Mouse (Mus musculus) mesoderm, embryonic 11.5 days (tissue): Measurements from ENCODE around the gene Usp47.
A peak's percentile ranks its signal among the peaks of the same experiment; 100 is the strongest.

ENCODE experiments used
- DNase-seq: peaks from one replicate; pipeline ENCODE4 v3.0.0-alpha.2; 2012; ENCODE audit warnings: low read depth, low spot score

Gene Usp47

DNA sequence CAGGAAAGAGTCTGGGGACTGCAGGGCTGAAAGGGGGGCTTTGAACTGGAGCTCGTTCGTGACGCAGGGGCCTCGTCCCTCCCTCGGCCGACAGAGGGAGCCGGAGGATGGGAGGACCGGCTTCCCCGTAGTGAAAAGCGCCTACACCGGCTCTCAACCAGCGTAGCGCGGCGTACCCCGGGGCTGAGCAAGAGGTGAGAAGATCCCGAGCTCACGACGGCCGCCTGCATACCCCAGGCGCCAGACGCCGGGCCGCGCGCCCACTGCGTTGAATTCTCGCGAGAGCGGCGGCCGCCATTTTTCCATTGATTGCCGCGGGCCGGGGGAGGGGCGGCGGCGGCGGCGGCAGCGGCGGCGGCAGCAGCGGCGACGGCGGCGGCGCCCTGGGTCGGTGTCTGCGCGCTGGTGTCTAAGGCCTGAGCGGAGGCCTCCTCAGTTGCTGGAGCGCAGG lies at the start of gene Usp47:
Usp47 (plus strand) TSS at position 355 of the 451 bp plus-strand sequence.
- peak; percentile 88 for DNase-seq

DNA sequence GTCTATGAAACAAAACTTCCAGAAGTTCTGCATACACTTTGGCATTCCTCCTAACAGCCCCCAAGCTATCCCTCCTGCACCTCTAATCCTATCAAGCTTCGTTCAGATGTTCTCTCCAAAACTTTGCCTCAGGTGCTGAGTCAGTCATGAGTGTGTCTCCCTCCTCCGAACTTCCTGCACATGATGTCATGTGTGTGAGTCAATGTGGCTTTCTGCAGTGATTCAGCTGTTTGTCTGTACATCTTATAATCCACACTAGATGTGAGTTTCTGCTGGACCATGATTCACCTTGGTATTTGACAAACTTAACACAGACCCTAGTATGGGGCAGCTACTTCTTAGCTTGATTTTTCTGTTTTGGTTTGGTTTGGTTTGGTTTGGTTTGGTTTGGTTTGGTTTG lies 46.9 kb upstream of the Usp47 start:
- no peak for DNase-seq

DNA sequence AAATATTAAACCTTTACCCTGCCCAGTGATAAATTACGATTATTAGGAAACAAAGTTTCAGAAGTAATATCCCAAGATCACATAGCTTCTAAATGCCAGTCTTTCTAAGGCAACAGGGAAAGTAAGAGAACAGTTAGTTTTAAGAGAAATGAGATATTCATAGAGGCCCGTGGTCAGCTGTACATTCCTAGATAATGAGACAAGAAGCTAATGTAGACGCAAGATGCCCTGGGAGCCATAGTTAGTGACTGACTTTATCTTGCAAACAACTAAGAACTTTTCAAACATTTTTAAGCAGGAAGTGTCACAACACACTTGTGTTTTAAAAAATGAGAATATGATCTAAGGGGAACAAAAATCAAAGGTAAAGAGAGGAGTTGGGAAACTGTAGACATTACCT lies 45.4 kb upstream of the Usp47 start:
- no peak for DNase-seq

DNA sequence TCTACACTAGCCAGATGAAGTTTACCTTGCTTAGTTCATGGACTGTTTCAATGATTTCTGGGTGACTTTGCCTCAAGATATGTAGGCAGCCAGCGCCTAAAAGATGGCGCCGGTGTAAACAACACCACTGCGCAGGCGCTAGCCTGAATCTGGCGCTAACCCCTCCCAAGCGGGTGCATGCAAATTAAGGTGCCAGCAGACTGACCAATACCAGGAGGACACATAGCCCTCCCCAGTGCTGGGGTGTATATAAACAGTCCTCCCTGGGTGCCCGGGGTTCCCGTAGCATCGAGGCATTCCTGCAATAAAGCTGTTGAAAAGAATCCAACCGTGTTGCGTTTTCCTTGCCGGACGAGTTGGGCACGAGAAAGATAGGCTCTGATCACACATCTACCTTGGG lies 41.0 kb upstream of the Usp47 start:
- no peak for DNase-seq

DNA sequence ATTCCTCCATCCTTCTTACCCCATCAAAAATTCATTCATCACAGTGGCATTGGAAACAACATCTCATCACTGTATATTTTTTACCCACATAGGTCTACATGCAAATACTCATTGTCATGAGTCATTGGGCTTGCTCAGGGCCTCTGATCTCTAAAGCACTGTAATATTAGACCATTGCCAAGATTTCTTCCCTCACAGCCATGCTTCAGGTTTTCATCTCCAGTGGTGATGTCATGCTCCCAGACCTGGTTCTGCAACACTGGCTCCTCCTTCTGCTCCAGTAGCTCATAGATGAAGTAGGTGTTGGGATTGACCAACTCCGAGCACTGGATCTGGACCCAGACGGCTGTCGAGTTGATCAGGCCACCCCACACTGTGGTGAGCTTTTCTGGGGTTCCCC lies 38.8 kb upstream of the Usp47 start:
- no peak for DNase-seq

DNA sequence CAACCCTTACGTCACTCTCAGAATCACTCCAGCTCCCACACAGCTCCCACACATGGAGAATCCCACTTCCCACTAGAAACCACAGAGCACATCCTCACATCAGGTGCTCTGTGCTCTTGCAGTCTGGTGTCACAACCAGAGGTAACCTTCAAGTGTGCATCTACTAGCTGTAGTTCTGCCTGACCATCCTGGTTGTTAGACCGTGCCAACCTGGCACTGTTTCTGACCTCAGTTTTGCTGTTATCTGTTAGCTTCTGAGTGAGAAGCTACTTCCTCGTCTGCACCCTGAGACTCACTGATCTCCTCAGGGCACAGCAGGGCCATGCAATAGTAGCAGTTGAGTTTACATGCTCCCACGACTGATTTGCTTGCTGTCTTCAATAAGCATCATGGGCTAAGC lies 38.0 kb upstream of the Usp47 start:
- no peak for DNase-seq

DNA sequence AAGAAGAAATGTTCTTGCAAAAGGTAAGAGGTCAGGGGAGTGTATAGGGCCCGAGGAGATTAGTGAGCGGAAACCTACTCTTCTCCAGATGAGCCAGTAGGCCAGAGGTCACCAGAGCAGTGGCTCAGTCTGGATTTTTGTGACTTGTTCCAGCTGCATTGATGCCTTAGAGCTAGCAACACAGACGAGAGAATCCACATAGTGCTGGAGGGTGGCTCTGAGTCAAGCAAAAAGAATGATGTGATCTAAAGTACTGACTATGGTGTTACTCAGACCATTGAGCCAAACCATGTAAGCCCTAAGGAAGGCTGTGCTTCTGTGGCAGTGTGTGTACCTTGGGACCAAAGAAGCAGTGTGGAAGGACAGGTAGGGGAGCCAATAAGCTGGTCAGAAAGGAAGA lies 36.4 kb upstream of the Usp47 start:
- no peak for DNase-seq

DNA sequence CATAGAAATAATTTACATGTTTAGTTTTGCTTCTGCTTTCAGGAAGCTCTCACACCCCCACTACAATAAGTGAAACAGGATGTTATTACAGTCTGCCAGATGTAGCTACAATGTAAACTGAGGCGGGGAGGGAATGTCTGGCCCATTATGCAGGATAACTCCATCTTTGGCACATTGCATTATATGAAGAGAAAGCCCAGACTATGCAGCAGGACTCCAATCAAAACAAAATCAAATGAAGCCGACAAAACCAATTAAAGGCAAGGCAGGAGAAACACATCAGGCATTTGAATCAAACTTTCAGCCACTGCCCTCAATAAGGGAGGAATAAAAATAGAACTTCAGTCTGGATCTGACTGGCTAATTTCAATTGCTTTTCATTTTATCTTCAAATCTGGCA lies 25.9 kb upstream of the Usp47 start:
- no peak for DNase-seq

DNA sequence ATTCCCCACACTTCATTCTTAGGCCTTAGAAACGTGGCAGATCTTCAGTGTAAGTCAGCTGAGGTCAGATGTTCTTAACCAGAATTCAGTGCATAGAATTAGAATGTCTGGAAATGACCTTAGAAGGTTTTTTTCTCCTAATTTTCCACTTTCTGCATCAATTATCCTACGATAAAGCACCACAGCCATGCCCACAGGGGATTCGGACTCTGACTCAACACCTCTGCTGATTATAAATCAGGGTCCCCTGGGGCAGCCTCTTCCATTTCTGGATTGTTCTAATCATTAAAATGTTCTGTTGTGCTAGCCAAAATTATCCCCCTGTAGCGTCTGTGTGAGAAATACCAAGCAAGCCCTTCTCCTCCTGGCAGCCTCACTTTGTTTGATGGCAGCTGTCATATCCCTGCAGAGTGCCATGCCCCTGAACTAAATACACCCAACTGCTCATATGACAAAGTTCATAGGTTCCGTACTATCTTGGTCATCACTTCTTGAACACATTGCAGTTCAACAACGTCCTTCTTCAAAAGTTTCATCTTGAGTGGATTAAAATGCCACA lies 24.8 kb upstream of the Usp47 start:
- no peak for DNase-seq

DNA sequence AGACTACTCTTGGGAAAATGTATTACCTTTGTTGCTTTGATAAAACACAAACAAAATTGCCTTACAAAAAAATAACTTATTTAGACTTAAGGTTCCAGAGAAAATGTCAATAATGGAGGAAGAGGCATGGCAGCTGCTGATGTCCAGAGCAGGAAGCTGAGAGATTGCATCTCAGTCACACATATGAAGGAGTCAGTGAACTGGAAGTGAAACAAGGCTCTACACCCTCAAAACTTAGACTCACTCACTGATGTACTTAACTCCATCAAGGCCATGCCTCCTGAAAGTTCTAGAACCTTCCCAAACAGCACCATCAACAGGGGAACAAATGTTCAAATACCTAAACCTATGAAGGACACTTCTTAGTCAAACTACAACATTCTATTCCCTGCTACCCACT lies 23.9 kb upstream of the Usp47 start:
- no peak for DNase-seq

DNA sequence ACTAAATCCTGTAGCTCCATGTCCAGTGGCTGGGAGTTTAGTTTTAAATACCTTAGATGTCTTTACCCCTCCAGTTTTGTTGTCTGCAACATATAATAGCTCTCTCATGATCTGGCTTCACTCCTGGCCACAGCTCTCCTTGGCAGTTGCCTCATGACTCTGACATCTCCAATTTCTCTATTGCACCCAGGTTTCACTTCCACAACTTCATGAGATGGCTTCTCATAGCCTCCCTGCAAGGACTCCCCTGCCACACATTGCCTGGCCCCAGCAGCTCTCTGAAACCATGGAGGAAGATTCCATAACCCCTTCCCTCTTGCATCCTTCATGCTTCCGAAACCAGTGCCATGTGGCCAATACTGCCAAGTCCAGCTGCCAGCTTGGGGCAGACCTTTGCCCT lies 23.1 kb upstream of the Usp47 start:
- no peak for DNase-seq

DNA sequence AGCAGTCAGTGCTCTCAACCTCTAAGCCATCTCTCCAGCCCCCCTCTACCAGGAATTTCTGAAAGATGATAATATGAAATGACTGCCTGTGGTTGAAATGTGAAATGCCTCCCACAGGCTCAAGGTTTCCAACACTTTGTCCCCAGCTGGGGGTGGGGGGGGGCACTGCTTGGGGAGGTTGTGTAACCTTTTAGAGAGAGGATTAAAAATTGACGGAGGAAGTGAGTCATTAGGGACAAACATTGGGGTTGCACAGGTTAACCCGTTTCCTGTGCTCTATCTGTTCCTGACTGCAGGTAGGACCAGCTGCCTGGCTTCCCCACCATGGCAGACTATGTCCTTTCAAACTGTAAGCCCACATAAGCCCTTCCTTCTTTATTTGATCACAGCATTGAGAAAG lies 12.8 kb upstream of the Usp47 start:
- DNase-seq = no peak

DNA sequence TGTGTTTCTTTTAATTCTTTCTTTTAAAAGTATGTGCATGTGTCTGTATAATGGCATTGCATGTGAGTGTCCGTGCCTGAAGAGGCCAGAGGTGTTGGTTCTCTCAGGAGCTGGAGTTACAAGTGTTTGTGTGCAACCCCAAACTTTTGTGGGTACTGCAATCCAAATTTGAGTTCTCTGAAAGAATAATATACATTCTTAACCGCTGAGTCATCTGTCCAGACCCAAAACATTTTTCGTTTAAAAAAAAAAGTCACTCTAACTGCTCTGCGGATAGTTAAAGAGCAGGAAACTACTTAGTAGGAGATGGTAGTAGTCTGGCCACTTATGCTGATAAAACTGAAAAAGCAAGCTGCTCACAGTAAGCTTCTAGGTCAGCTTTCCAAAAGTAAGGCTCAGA lies 12.3 kb upstream of the Usp47 start:
- no peak for DNase-seq

DNA sequence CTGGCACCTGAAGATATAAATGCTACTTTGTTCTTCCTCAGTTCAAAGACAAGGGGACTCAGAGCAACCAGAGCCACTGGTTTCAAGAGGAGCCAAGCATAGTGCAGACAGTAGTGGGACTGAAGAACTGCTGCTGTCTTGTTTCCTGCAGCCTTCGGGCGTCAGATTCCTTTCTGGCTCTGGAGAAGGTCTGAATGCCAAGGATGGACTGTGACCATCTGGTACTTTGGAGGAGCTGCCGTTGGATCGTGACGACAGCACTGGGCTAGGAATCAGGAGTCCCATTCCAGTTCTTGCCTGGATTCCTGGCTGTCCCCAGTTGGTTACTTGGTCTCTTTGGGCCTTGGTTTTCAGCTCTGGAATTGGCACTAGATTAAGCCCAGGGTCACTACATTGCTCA lies 11.2 kb upstream of the Usp47 start:
- DNase-seq = no peak

DNA sequence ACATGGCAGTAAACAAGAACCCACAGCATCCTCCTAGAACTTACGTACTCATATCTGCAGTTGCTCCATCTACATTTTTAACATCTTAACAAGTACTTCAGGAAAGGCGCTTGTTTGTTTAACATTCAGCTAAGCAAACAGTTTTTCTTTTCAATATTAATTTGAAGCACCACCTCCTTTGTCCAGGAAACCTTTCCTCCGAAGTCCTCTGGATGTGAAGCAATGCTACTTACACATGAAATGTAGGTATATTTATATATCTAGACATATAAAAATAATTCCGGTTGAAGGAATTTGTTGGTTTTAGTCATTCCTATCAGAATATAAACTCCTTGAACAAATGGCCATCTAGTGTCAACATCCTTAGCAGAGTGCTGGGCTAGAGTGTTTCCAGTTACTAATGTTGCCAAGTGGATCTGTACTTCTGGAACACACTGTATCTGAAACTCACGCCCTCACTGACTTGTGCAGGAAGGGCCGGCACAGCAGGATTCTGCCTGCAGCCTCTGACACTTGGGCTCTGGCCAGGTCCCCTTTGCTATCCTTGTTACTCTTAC lies 10.6 kb upstream of the Usp47 start:
- no peak for DNase-seq

DNA sequence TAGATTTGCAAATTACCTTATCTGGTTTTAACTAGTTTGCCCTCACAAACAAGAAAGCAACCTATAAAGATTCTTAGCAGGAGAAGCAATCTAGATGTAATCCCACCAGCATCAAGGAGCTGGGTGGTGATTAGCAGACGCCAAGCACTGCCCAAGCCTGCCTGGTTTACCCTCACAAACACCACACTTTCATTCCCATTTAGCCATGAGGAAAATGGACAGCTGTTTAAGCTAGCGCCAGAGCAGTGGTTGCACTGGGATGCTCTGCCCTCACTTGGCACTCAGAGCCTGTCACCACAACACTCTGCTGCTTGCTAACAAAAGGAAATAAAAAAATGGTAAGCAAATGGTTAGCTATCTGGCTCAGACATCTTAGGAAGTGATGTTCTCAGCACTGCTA lies 9.2 kb upstream of the Usp47 start:
- DNase-seq = no peak

DNA sequence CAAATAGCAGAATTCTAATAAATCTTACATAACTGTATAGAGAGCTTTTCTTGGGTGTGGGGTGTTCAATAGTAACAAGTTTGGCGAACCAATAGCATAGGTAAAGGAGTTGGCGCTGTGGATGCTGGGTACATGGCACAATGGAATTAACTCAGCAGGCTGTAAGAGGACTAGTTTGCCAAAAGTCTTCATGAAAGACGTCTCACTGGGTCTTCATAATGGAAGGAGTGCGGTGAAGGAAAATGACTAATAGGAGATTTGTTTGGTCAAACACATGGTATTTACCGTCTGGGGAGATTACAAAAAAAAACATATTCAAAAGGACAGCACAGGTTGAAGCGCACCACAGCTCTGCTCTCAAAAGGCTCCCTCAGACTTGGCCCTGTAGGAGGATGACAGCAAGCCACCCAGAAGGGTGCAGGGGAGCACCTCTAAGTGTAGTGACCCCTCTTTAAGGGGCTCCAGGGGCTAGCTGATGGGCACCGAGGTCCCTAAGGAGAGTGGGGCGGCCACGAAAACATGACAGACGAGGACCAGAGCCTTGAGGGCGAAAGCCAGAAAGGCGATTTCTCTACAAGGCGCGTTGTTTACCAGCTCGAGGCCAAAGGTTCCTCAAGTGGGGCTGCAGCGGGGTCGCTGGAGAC lies 676 bp upstream of the Usp47 start:
- no peak for DNase-seq

DNA sequence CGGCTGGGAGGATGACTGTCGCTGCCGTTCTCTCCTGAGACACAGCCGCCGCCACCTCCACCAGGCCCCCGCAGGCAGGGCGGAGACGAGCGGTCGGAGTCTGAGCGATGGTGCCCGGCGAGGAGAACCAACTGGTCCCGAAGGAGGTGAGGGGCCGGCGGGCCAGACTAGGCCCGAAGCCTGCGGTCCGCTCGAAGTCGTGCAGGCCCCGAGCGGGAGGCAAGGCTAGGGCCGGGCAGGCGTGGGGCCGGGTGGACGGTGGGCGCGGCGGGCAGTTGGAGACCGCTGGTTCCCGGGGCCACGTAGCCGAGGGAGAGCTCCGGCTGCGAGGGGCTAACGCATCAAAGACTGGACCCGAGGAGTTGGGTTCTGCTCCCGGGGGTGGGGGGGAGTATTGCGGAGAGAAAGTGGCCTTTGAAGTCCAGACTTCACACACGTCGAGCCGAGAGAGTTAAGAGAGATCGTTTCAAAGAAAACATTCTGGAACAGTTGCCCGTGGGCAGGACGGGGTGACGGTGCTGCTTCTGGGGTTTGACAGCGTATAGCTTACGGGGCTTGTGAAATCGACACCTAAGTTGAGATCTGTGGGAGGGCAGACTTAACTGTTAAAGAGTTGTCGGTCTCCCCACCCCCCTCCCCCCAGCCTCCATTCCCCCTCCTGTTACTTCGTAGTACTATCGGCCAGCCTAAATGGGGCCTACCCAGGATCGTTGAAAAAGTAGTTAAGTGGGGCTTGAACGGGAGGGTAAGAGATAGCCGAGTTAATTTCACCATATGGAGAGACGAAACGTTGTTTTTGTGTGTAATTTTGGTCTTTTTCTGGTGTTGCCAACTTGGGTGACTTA lies 519 bp downstream of the Usp47 start:
- DNase-seq = peak; percentile 54

DNA sequence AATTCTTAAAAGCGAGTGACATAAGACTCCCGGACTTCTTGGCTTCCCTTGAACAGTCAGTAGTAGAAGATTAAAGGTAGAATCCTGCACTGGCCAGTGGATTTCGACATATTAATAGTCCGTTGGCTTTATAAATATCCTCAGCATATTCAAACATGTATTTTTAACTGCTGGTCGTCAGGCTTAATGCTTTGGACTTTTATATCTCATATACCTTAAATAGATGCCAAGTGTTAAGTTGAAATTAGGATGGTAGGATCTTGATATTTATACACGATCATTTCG lies 1.1 kb downstream of the Usp47 start:
- no peak for DNase-seq

DNA sequence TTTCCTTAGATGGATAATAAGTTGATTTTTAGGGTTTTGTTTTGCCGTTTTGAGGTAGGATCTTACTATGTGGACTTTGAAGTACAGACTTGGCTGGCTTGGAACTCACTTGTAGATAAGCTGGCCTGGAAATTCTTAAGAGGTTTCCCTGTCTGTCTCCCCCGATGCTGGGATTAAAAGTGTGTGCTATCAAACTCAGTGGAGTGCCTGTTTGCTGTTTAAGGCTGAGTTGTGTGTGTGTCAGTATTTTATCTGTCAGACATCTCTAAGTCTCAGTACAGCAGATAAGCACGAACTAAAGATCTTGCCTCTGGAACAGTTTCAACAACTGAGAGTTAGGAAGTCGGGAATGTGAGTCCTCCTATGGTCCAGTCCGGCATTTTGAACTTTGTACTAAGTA lies 1.6 kb downstream of the Usp47 start:
- DNase-seq = no peak

DNA sequence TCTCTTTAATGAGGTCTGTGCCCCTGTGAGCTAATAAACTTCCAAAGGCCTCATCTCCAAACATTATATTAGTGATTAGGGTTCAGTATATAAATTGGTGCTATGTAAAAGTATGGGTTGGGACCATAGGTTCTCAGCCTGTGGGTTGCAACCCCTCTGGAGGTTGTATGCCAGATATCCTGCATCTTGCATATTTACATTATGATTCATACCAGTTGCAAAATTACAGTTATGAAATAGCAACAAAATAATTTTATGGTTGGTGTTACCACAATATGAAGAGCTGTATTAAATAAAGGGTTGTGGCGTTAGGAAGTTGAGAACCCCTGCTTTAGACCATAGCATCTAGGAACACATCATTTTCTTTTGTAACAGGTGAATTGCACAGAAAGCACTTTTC lies 7.3 kb downstream of the Usp47 start:
- DNase-seq = no peak

DNA sequence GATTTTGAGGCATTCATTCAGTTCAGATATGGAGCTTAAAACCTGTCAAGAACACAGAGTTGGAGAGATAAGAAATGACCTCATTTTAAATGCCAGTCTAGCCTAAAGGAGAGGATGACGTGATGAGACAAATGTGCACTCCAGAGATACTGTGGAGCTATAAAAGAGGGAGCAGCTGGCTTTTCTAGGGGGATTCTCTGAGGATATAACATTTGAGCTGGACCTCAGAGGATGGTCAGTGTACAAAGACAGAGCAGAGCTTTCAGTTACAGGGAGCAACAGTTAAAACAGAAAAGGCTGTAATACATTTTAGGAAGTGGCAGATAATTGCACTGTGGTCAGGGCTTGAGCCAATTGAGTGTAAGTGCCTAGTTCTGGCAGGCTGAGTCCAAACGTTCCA lies 12.5 kb downstream of the Usp47 start:
- peak; percentile 39 for DNase-seq

DNA sequence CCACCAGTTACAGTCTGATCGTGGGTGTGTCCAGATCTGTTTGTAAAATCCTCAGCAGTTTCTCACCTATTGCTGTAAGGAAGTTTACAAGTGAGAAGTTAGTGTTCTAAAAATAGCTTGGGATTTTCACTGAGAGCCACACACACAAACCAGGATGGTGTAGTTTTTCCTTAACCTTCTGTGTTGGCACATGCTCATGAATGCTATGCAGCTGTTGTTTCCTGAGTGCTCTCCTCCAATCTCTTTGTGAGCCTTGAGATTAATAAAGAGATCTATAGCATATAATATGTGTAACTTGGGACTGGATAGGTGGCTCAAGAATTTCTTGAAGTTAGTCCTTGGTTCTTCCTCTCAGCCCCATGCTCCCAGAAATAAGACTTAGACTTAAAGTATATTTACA lies 13.3 kb downstream of the Usp47 start:
- DNase-seq = no peak
